Mouse (Mus musculus): ENCODE data around the gene Cpe. TPM values are rescaled to one million over a fixed set of nuclear protein-coding genes. Genes with fewer than 3 reads are reported as not detected.

Cpe gene
- polyA plus RNA-seq (2015; fragmentation: Nextera tagmentation; extraction: Ambion mirVana), result 686 and 775 TPM in 2 replicates

- no peaks in the 10 kb centered on the region for H3K27me3 ChIP-seq (replicated peaks)
- H3K36me3 ChIP-seq, result no peaks in the 10 kb centered on the region
- H3K4me2 ChIP-seq, result peak within 1 kb of the TSS; percentile 65
- ATAC-seq (ENCODE audit: low FRiP score), result peak; percentile 97
- H3K27ac ChIP-seq (replicated peaks), result peak within 1 kb of the TSS; percentile 92
- peaks cover 22% of the 10 kb centered on the region for H3K4me1 ChIP-seq
- H3K4me3 ChIP-seq (replicated peaks), result peak within 1 kb of the TSS; percentile 57
- peak within 1 kb of the TSS; percentile 91 for H3K9ac ChIP-seq (replicated peaks)
- H3K9me3 ChIP-seq (replicated peaks), result no peaks in the 10 kb centered on the region
- under 1% methylated on average over 54 of the region's 54 CpGs for WGBS
Measured at GRCm38 (mm10) chr8:64692651-64693201, at the start of gene Cpe. TSS of gene Cpe (minus strand) at chr8:64693054.

- H3K27ac ChIP-seq (replicated peaks), result no peak overlapping the region
- no peak overlapping the region for H3K4me3 ChIP-seq (replicated peaks)
- no peak for ATAC-seq (ENCODE audit: low FRiP score)
- H3K9ac ChIP-seq (replicated peaks), result no peak overlapping the region
- no peaks in the 10 kb centered on the region for H3K27me3 ChIP-seq (replicated peaks)
- no peak overlapping the region for H3K4me2 ChIP-seq
- 94% methylated on average over 13 of the region's 13 CpGs for WGBS
- no peaks in the 10 kb centered on the region for H3K4me1 ChIP-seq
- no peaks in the 10 kb centered on the region for H3K9me3 ChIP-seq (replicated peaks)
- no peaks in the 10 kb centered on the region for H3K36me3 ChIP-seq
Measured at GRCm38 (mm10) chr8:64740547-64741211, 47.8 kb upstream of the Cpe start.

GRCm38 (mm10) chr8:64738916-64739315, 46.1 kb upstream of the Cpe start:
- Histone ChIP-seq H3K4me1 (peaks cover 8% of the 10 kb centered on the region; the same call in 1 of the 2 replicates), H3K27ac (replicated peaks) (no peak overlapping the region), H3K4me2 (no peak overlapping the region), H3K9me3 (replicated peaks) (no peaks in the 10 kb centered on the region), H3K36me3 (no peaks in the 10 kb centered on the region), H3K9ac (replicated peaks) (no peak overlapping the region), H3K27me3 (replicated peaks) (no peaks in the 10 kb centered on the region), H3K4me3 (replicated peaks) (no peak overlapping the region)
- 72% methylated on average over 1 of the region's 1 CpGs for WGBS
- ATAC-seq (ENCODE audit: low FRiP score), result no peak

GRCm38 (mm10) chr8:64736767-64737323, 44.0 kb upstream of the Cpe start:
- WGBS, result 90% methylated on average over 3 of the region's 3 CpGs
- ATAC-seq (ENCODE audit: low FRiP score), result no peak
- no peak overlapping the region for H3K27ac ChIP-seq (replicated peaks)
- no peak overlapping the region for H3K9ac ChIP-seq (replicated peaks)
- no peaks in the 10 kb centered on the region for H3K9me3 ChIP-seq (replicated peaks)
- H3K4me3 ChIP-seq (replicated peaks), result no peak overlapping the region
- H3K27me3 ChIP-seq (replicated peaks), result no peaks in the 10 kb centered on the region
- peaks cover 10% of the 10 kb centered on the region for H3K4me1 ChIP-seq
- H3K4me2 ChIP-seq, result no peak overlapping the region
- no peaks in the 10 kb centered on the region for H3K36me3 ChIP-seq

GRCm38 (mm10) chr8:64735161-64735560, 42.3 kb upstream of the Cpe start:
- no peak for ATAC-seq (ENCODE audit: low FRiP score)
- Histone ChIP-seq H3K36me3 (peaks cover 7% of the 10 kb centered on the region), H3K27ac (replicated peaks) (no peak overlapping the region; the same call in 1 of the 2 replicates), H3K9me3 (replicated peaks) (no peaks in the 10 kb centered on the region), H3K4me3 (replicated peaks) (no peak overlapping the region), H3K9ac (replicated peaks) (no peak overlapping the region), H3K4me2 (no peak overlapping the region), H3K27me3 (replicated peaks) (no peaks in the 10 kb centered on the region), H3K4me1 (peaks cover 25% of the 10 kb centered on the region)
- WGBS, result 91% methylated on average over 8 of the region's 8 CpGs

GRCm38 (mm10) chr8:64733271-64733943, 40.6 kb upstream of the Cpe start, which contains the start of gene Msmo1:
TSS of gene Msmo1 (minus strand) at chr8:64733792.
- ATAC-seq (ENCODE audit: low FRiP score), result peak; percentile 99
- peak within 1 kb of the TSS; percentile 82 for H3K4me3 ChIP-seq (replicated peaks)
- peaks cover 42% of the 10 kb centered on the region for H3K4me1 ChIP-seq
- H3K9ac ChIP-seq (replicated peaks), result peak within 1 kb of the TSS; percentile 77
- H3K4me2 ChIP-seq, result peak within 1 kb of the TSS; percentile 61
- H3K36me3 ChIP-seq, result peaks cover 9% of the 10 kb centered on the region
- WGBS, result 1% methylated on average over 60 of the region's 60 CpGs
- no peaks in the 10 kb centered on the region for H3K9me3 ChIP-seq (replicated peaks)
- H3K27ac ChIP-seq (replicated peaks), result peak within 1 kb of the TSS; percentile 94
- H3K27me3 ChIP-seq (replicated peaks), result no peaks in the 10 kb centered on the region

GRCm38 (mm10) chr8:64732596-64732995, 39.7 kb upstream of the Cpe start:
- peak overlapping the region; percentile 94 for H3K27ac ChIP-seq (replicated peaks)
- H3K27me3 ChIP-seq (replicated peaks), result no peaks in the 10 kb centered on the region
- peaks cover 10% of the 10 kb centered on the region for H3K36me3 ChIP-seq
- 8% methylated on average over 9 of the region's 9 CpGs for WGBS
- peaks cover 48% of the 10 kb centered on the region for H3K4me1 ChIP-seq
- peak overlapping the region; percentile 77 for H3K9ac ChIP-seq (replicated peaks)
- ATAC-seq (ENCODE audit: low FRiP score), result no peak
- no peaks in the 10 kb centered on the region for H3K9me3 ChIP-seq (replicated peaks)
- H3K4me3 ChIP-seq (replicated peaks), result peak overlapping the region; percentile 82
- peak overlapping the region; percentile 61 for H3K4me2 ChIP-seq

- Histone ChIP-seq H3K27ac (replicated peaks) (no peak overlapping the region), H3K4me3 (replicated peaks) (no peak overlapping the region), H3K4me2 (no peak overlapping the region), H3K27me3 (replicated peaks) (no peaks in the 10 kb centered on the region), H3K36me3 (peaks cover 43% of the 10 kb centered on the region), H3K4me1 (peaks cover 47% of the 10 kb centered on the region), H3K9ac (replicated peaks) (no peak overlapping the region), H3K9me3 (replicated peaks) (no peaks in the 10 kb centered on the region)
- no peak for ATAC-seq (ENCODE audit: low FRiP score)
- WGBS, result 93% methylated on average over 7 of the region's 7 CpGs
Measured at GRCm38 (mm10) chr8:64728156-64728555, 35.3 kb upstream of the Cpe start.

GRCm38 (mm10) chr8:64726190-64726695, 33.4 kb upstream of the Cpe start:
- H3K9me3 ChIP-seq (replicated peaks), result no peaks in the 10 kb centered on the region
- WGBS, result 91% methylated on average over 4 of the region's 4 CpGs
- H3K4me3 ChIP-seq (replicated peaks), result no peak overlapping the region
- peaks cover 55% of the 10 kb centered on the region for H3K36me3 ChIP-seq
- no peaks in the 10 kb centered on the region for H3K27me3 ChIP-seq (replicated peaks)
- H3K4me1 ChIP-seq, result peaks cover 40% of the 10 kb centered on the region
- ATAC-seq (ENCODE audit: low FRiP score), result no peak
- H3K9ac ChIP-seq (replicated peaks), result no peak overlapping the region
- no peak overlapping the region for H3K27ac ChIP-seq (replicated peaks)
- no peak overlapping the region for H3K4me2 ChIP-seq

- Histone ChIP-seq H3K9me3 (replicated peaks) (no peaks in the 10 kb centered on the region), H3K27me3 (replicated peaks) (no peaks in the 10 kb centered on the region), H3K27ac (replicated peaks) (no peak overlapping the region), H3K9ac (replicated peaks) (no peak overlapping the region), H3K4me3 (replicated peaks) (no peak overlapping the region), H3K4me2 (no peak overlapping the region), H3K36me3 (peaks cover 73% of the 10 kb centered on the region), H3K4me1 (peaks cover 10% of the 10 kb centered on the region)
- no peak for ATAC-seq (ENCODE audit: low FRiP score)
- WGBS, result 90% methylated on average over 2 of the region's 2 CpGs
Measured at GRCm38 (mm10) chr8:64723206-64723605, 30.4 kb upstream of the Cpe start.

- H3K9me3 ChIP-seq (replicated peaks), result no peaks in the 10 kb centered on the region
- no peaks in the 10 kb centered on the region for H3K4me1 ChIP-seq
- no peak overlapping the region for H3K27ac ChIP-seq (replicated peaks)
- peaks cover 65% of the 10 kb centered on the region for H3K36me3 ChIP-seq
- 85% methylated on average over 7 of the region's 7 CpGs for WGBS
- ATAC-seq (ENCODE audit: low FRiP score), result no peak
- H3K4me3 ChIP-seq (replicated peaks), result no peak overlapping the region
- no peaks in the 10 kb centered on the region for H3K27me3 ChIP-seq (replicated peaks)
- no peak overlapping the region for H3K4me2 ChIP-seq
- no peak overlapping the region for H3K9ac ChIP-seq (replicated peaks)
Measured at GRCm38 (mm10) chr8:64717868-64718267, 25.0 kb upstream of the Cpe start.
